Mouse (Mus musculus): ENCODE data around the gene Tjp1.

DNA sequence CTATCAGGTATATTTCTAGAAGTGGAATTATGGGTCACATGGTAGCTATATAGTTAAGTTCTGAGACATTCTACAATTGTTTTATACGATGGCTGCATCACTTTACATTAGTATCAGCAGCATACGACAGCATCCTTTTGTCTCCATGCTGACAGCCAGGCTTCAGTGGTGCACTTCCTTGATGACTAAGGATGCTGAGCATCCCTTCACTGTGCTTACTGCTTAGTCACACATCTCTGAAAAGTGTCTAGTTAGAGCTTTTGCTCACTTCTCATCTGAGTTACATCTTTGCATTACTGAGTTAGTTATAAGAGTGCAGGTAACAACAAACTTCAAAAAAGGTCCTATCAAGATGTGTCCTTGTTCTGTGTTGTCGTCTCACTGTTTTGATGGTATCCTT, 182.3 kb downstream of the Tjp1 start:
- TF ChIP-seq CTCF (IDR thresholded peaks at IDR 0.05; ENCODE audit: borderline replicate concordance, insufficient read depth, low read length) (no peak), POLR2A (IDR thresholded peaks at IDR 0.05; ENCODE audit: low read depth, low read length) (no peak)

Data from embryonic fibroblast, embryonic 13.5 days (primary cell).